Mouse (Mus musculus) stomach, embryonic 14.5 days (tissue): ENCODE measurements around the gene Cnksr1. TPM values are rescaled to one million over a fixed set of nuclear protein-coding genes. Genes with fewer than 3 reads are reported as not detected.

ENCODE experiments used
- ATAC-seq: fragments of 200-750 bp; cut with Nextera tagmentation; 2 replicates; pipeline ENCODE4 v1.8.0; 2017; ENCODE audit warnings: low read depth, moderate TSS enrichment; ENCODE audit not compliant: insufficient number of reproducible peaks, insufficient read depth, low FRiP score
- H3K27ac ChIP-seq: fragments of 300-500 bp; sonication (generic); 2 replicates; pipeline ENCODE4 v1.5.1; 2014; ENCODE audit warnings: mild to moderate bottlenecking, low read length, moderate library complexity, mixed read lengths
- H3K27me3 ChIP-seq: fragments of 300-500 bp; sonication (generic); 2 replicates; pipeline ENCODE4 v1.6.1; 2014; ENCODE audit warnings: low read length, control low read depth, mixed read lengths; ENCODE audit not compliant: control insufficient read depth, insufficient read depth
- H3K36me3 ChIP-seq: fragments of 300-500 bp; sonication (generic); 2 replicates; pipeline ENCODE4 v1.6.1; 2014; ENCODE audit warnings: mild to moderate bottlenecking, control low read depth, low read length, moderate library complexity, mixed read lengths; ENCODE audit not compliant: control insufficient read depth, insufficient read depth
- H3K4me1 ChIP-seq: fragments of 300-500 bp; sonication (generic); 2 replicates; pipeline ENCODE4 v1.6.1; 2014; ENCODE audit warnings: low read length, control low read depth, mixed read lengths; ENCODE audit not compliant: control insufficient read depth, insufficient read depth
- H3K4me2 ChIP-seq: fragments of 300-500 bp; sonication (generic); replicated peaks from 2 replicates; pipeline ENCODE4 v1.6.1; 2014; ENCODE audit warnings: low read depth, low read length, control low read depth
- H3K4me3 ChIP-seq: fragments of 300-500 bp; sonication (generic); 2 replicates; pipeline ENCODE4 v1.5.1; 2014; ENCODE audit warnings: low read depth, low read length, control low read depth
- H3K9ac ChIP-seq: fragments of 300-500 bp; sonication (generic); replicated peaks from 2 replicates; pipeline ENCODE4 v1.6.1; 2014; ENCODE audit warnings: low read depth, mild to moderate bottlenecking, control low read depth, low read length, moderate library complexity, mixed read lengths
- H3K9me3 ChIP-seq: fragments of 300-500 bp; sonication (generic); 2 replicates; pipeline ENCODE4 v1.6.1; 2016; ENCODE audit warnings: low read depth, low read length, control low read depth; ENCODE audit not compliant: control insufficient read depth
- WGBS: fragments of 180-500 bp; shearing (Covaris S2); extraction: QIAGEN DNeasy Blood & Tissue Kit; methylation state at CpG from one replicate; pipeline ENCODE4 v1.1.7; 2014; 5-methylcytosine and 5-hydroxymethylcytosine counted together
- polyA plus RNA-seq: library from polyadenylated mRNA; unstranded; fragments of >200 nt; fragmentation: Nextera tagmentation; extraction: Ambion mirVana; gene quantifications from 2 replicates; pipeline ENCODE4 v1.2.1, GENCODE M21; 2014

Gene Cnksr1
- 5.7 and 6.3 TPM in 2 replicates for polyA plus RNA-seq

- WGBS, result 3% methylated on average over 18 of the region's 18 CpGs
Observed at GRCm38 (mm10) chr4:134238279-134238651, at the start of gene Cnksr1. Gene Cnksr1 (minus strand): TSS chr4:134238399.

GRCm38 (mm10) chr4:134287575-134288025 is 49.4 kb upstream of the Cnksr1 start, which contains the start of gene Pdik1l:
Gene Pdik1l (minus strand): TSS chr4:134287895.
- Histone ChIP-seq H3K4me3 (peak within 1 kb of the TSS; percentile 100), H3K4me1 (peaks cover 17% of the 10 kb centered on the region), H3K36me3 (peaks cover 9% of the 10 kb centered on the region; the same call in 1 of the 2 replicates), H3K9me3 (no peaks in the 10 kb centered on the region), H3K27me3 (no peaks in the 10 kb centered on the region), H3K9ac (peak within 1 kb of the TSS; percentile 98), H3K27ac (peak within 1 kb of the TSS; percentile 100), H3K4me2 (peak within 1 kb of the TSS; percentile 81)
- 0% methylated on average over 42 of the region's 43 CpGs for WGBS
- peak; percentile 72 for ATAC-seq

More at GRCm38 (mm10) chr4:134238279-134238651, at the start of gene Cnksr1:
- no peaks in the 10 kb centered on the region for H3K36me3 ChIP-seq
- H3K27ac ChIP-seq, result no peak within 1 kb of the TSS
- no peaks in the 10 kb centered on the region for H3K9me3 ChIP-seq
- no peak within 1 kb of the TSS for H3K9ac ChIP-seq
- peak; percentile 93 for ATAC-seq
- H3K4me2 ChIP-seq, result peak within 1 kb of the TSS; percentile 32
- peak within 1 kb of the TSS; percentile 27 for H3K4me3 ChIP-seq
- H3K27me3 ChIP-seq, result no peaks in the 10 kb centered on the region
- 0 out of 2 replicates have a peak, but pooled peaks cover 2% of the 10 kb centered on the region for H3K4me1 ChIP-seq

GRCm38 (mm10) chr4:134287168-134287564 is 49.0 kb upstream of the Cnksr1 start:
- Histone ChIP-seq H3K4me1 (peaks cover 17% of the 10 kb centered on the region), H3K9me3 (no peaks in the 10 kb centered on the region), H3K4me2 (peak overlapping the region; percentile 81), H3K9ac (peak overlapping the region; percentile 98), H3K4me3 (peak overlapping the region; percentile 100), H3K27ac (peak overlapping the region; percentile 100), H3K36me3 (peaks cover 9% of the 10 kb centered on the region; the same call in 1 of the 2 replicates), H3K27me3 (no peaks in the 10 kb centered on the region)
- 1% methylated on average over 56 of the region's 59 CpGs for WGBS
- ATAC-seq, result peak; percentile 92

GRCm38 (mm10) chr4:134286226-134287167 is 48.3 kb upstream of the Cnksr1 start:
- H3K27me3 ChIP-seq, result no peaks in the 10 kb centered on the region
- H3K9ac ChIP-seq, result peak overlapping the region; percentile 98
- peak overlapping the region; percentile 100 for H3K4me3 ChIP-seq
- H3K4me1 ChIP-seq, result peaks cover 17% of the 10 kb centered on the region
- 1% methylated on average over 55 of the region's 59 CpGs for WGBS
- H3K27ac ChIP-seq, result peak overlapping the region; percentile 44
- H3K4me2 ChIP-seq, result peak overlapping the region; percentile 81
- peak; percentile 17; the same call in 1 of the 2 replicates for ATAC-seq
- H3K36me3 ChIP-seq, result peaks cover 13% of the 10 kb centered on the region; the same call in 1 of the 2 replicates
- no peaks in the 10 kb centered on the region for H3K9me3 ChIP-seq

GRCm38 (mm10) chr4:134284942-134285341 is 46.7 kb upstream of the Cnksr1 start:
- no peaks in the 10 kb centered on the region for H3K9me3 ChIP-seq
- ATAC-seq, result no peak
- H3K4me2 ChIP-seq, result no peak overlapping the region
- H3K36me3 ChIP-seq, result peaks cover 13% of the 10 kb centered on the region; the same call in 1 of the 2 replicates
- H3K27ac ChIP-seq, result no peak overlapping the region
- no peak overlapping the region for H3K4me3 ChIP-seq
- no peaks in the 10 kb centered on the region for H3K27me3 ChIP-seq
- 73% methylated on average over 2 of the region's 2 CpGs for WGBS
- no peak overlapping the region for H3K9ac ChIP-seq
- peaks cover 17% of the 10 kb centered on the region for H3K4me1 ChIP-seq

GRCm38 (mm10) chr4:134273417-134274345 is 35.5 kb upstream of the Cnksr1 start:
- no peaks in the 10 kb centered on the region for H3K4me1 ChIP-seq
- no peaks in the 10 kb centered on the region for H3K9me3 ChIP-seq
- peak overlapping the region; percentile 21; the same call in 1 of the 2 replicates for H3K27ac ChIP-seq
- peak overlapping the region; percentile 12; the same call in 1 of the 2 replicates for H3K4me3 ChIP-seq
- no peaks in the 10 kb centered on the region for H3K27me3 ChIP-seq
- H3K36me3 ChIP-seq, result peaks cover 22% of the 10 kb centered on the region
- peak; percentile 61; the same call in 1 of the 2 replicates for ATAC-seq
- peak overlapping the region; percentile 35 for H3K4me2 ChIP-seq
- whole genome bisulfite sequencing, result 5% methylated on average over 14 of the region's 14 CpGs
- no peak overlapping the region for H3K9ac ChIP-seq

- WGBS, result 21% methylated on average over 12 of the region's 13 CpGs
- Histone ChIP-seq H3K4me1 (no peaks in the 10 kb centered on the region), H3K9me3 (no peaks in the 10 kb centered on the region), H3K4me2 (peak overlapping the region; percentile 35), H3K36me3 (peaks cover 16% of the 10 kb centered on the region), H3K27me3 (no peaks in the 10 kb centered on the region), H3K9ac (no peak overlapping the region), H3K27ac (peak overlapping the region; percentile 21; the same call in 1 of the 2 replicates), H3K4me3 (0 out of 2 replicates have a peak overlapping the region, but pooled peaks have one; percentile 12)
- ATAC-seq, result no peak
Observed at GRCm38 (mm10) chr4:134272731-134273416, 34.7 kb upstream of the Cnksr1 start.
